Mouse (Mus musculus) CH12.LX (cell line): ENCODE data around the gene Zfp839. TPM values are rescaled to one million over a fixed set of nuclear protein-coding genes. Genes with fewer than 3 reads are reported as not detected.

Experiments used
- DNase-seq: peaks from one replicate; pipeline ENCODE4 v3.0.0-alpha.2; 2013; ENCODE audit errors: extremely low read depth
- H3K27ac ChIP-seq: 2 replicates; pipeline ENCODE4 v1.5.1; 2012; ENCODE audit warnings: low read depth, mild to moderate bottlenecking, control low read depth, moderate library complexity; ENCODE audit not compliant: insufficient read depth
- H3K27me3 ChIP-seq: replicated peaks from 2 replicates; pipeline ENCODE3; 2012; ENCODE audit warnings: inconsistent platforms
- H3K36me3 ChIP-seq, 2 experiments: replicated peaks in 1 of 2; 2 replicates each; pipeline versions ENCODE3 to v1.6.1; 2012; ENCODE audit warnings: inconsistent platforms in 1 of 2, low read length in 1 of 2, mild to moderate bottlenecking in 1 of 2, mixed read lengths in 1 of 2, moderate library complexity in 1 of 2; ENCODE audit not compliant: control insufficient read depth in 1 of 2, insufficient read depth in 1 of 2
- H3K4me1 ChIP-seq, 2 experiments: 2 replicates each; pipeline ENCODE4 v1.6.1; 2012; ENCODE audit warnings: inconsistent platforms in 1 of 2, moderate library complexity in 1 of 2; ENCODE audit not compliant: insufficient read depth in 2 of 2, control insufficient read depth in 1 of 2
- H3K4me2 ChIP-seq: 2 replicates; pipeline ENCODE4 v1.6.1; 2012; ENCODE audit warnings: low read depth, mild to moderate bottlenecking, control low read depth; ENCODE audit not compliant: poor library complexity, insufficient read depth, severe bottlenecking
- H3K4me3 ChIP-seq, 3 experiments: fragments of 150-350 bp in 1 of 3; sonication (generic) in 1 of 3; replicated peaks in 1 of 3; 2 replicates each; pipeline versions ENCODE3 to v1.5.1; 2011 to 2012; ENCODE audit warnings: low read depth in 2 of 3, low read length in 2 of 3, mild to moderate bottlenecking in 2 of 3, moderate library complexity in 2 of 3, control low read depth in 1 of 3, improper control_type of control experiment in 1 of 3, inconsistent platforms in 1 of 3, mixed read lengths in 1 of 3; ENCODE audit not compliant: poor library complexity in 1 of 3
- H3K79me2 ChIP-seq: replicated peaks from 2 replicates; pipeline ENCODE4 v1.6.1; 2012; ENCODE audit warnings: mild to moderate bottlenecking, moderate library complexity; ENCODE audit not compliant: control insufficient read depth, poor library complexity, insufficient read depth, severe bottlenecking; ENCODE audit errors: extremely low read depth
- H3K9ac ChIP-seq: 2 replicates; pipeline ENCODE4 v1.6.1; 2012; ENCODE audit warnings: low read depth, mild to moderate bottlenecking, control low read depth, moderate library complexity; ENCODE audit not compliant: insufficient read depth
- H3K9me3 ChIP-seq: replicated peaks from 2 replicates; pipeline ENCODE3; 2012; ENCODE audit warnings: low read length, inconsistent platforms, mixed read lengths
- BHLHE40 ChIP-seq: IDR thresholded peaks from 2 replicates; pipeline ENCODE4 v1.6.1; 2011; ENCODE audit warnings: mild to moderate bottlenecking, low read depth, low read length, improper control_type of control experiment
- CHD1 ChIP-seq: IDR thresholded peaks from 2 replicates; pipeline ENCODE4 v1.6.1; 2012; ENCODE audit warnings: low read depth, low read length, improper control_type of control experiment, inconsistent platforms
- CHD2 ChIP-seq: IDR thresholded peaks from 2 replicates; pipeline ENCODE4 v1.6.1; 2011; ENCODE audit warnings: low read length, improper control_type of control experiment
- CTCF ChIP-seq, 2 experiments: IDR thresholded peaks in 1 of 2; conservative IDR thresholded peaks in 1 of 2; 2 replicates each; pipeline ENCODE4 v1.5.1; 2011 to 2012; ENCODE audit warnings: low read depth in 2 of 2, low read length in 2 of 2, improper control_type of control experiment in 1 of 2, inconsistent platforms in 1 of 2, mild to moderate bottlenecking in 1 of 2, moderate library complexity in 1 of 2
- E2F4 ChIP-seq: IDR thresholded peaks from 2 replicates; pipeline ENCODE4 v1.6.1; 2011; ENCODE audit warnings: low read depth, low read length, improper control_type of control experiment; ENCODE audit not compliant: insufficient replicate concordance
- ELF1 ChIP-seq: IDR thresholded peaks from 2 replicates; pipeline ENCODE4 v1.6.1; 2014; ENCODE audit warnings: low read depth, mild to moderate bottlenecking, inconsistent platforms, low read length, improper control_type of control experiment
- EP300 ChIP-seq: IDR thresholded peaks from 2 replicates; pipeline ENCODE4 v1.6.1; 2011; ENCODE audit warnings: low read length, improper control_type of control experiment
- ETS1 ChIP-seq: conservative IDR thresholded peaks from 2 replicates; pipeline ENCODE4 v1.6.1; 2012; ENCODE audit warnings: low read depth, mild to moderate bottlenecking, inconsistent platforms, low read length, improper control_type of control experiment, moderate library complexity
- GABPA ChIP-seq: IDR thresholded peaks from 2 replicates; pipeline ENCODE4 v1.6.1; 2012; ENCODE audit warnings: low read depth, low read length, improper control_type of control experiment, inconsistent platforms; ENCODE audit not compliant: insufficient replicate concordance
- HCFC1 ChIP-seq: IDR thresholded peaks from 2 replicates; pipeline ENCODE4 v1.6.1; 2012; ENCODE audit warnings: low read depth, mild to moderate bottlenecking, inconsistent platforms, low read length, improper control_type of control experiment
- IRF4 ChIP-seq: IDR thresholded peaks from 2 replicates; pipeline ENCODE4 v1.6.1; 2014; ENCODE audit warnings: low read depth, mild to moderate bottlenecking, inconsistent platforms, low read length, improper control_type of control experiment
- JUN ChIP-seq: IDR thresholded peaks from 2 replicates; pipeline ENCODE4 v1.6.1; 2011; ENCODE audit warnings: low read depth, mild to moderate bottlenecking, low read length, improper control_type of control experiment, moderate library complexity; ENCODE audit not compliant: insufficient read depth
- JUND ChIP-seq: conservative IDR thresholded peaks from 2 replicates; pipeline ENCODE4 v1.6.1; 2011; ENCODE audit warnings: low read depth, low read length, improper control_type of control experiment
- KAT2A ChIP-seq: IDR thresholded peaks from 2 replicates; pipeline ENCODE4 v1.6.1; 2012; ENCODE audit warnings: low read length, improper control_type of control experiment, inconsistent platforms; ENCODE audit not compliant: insufficient replicate concordance
- MAFK ChIP-seq: IDR thresholded peaks from 2 replicates; pipeline ENCODE4 v1.6.1; 2011; ENCODE audit warnings: low read length, improper control_type of control experiment; ENCODE audit not compliant: insufficient replicate concordance
- MAX ChIP-seq: IDR thresholded peaks from 2 replicates; pipeline ENCODE4 v1.6.1; 2011; ENCODE audit warnings: low read length, improper control_type of control experiment
- MAZ ChIP-seq: IDR thresholded peaks from 2 replicates; pipeline ENCODE4 v1.6.1; 2012; ENCODE audit warnings: low read depth, mild to moderate bottlenecking, inconsistent platforms, low read length, improper control_type of control experiment, moderate library complexity
- MEF2A ChIP-seq: IDR thresholded peaks from 2 replicates; pipeline ENCODE4 v1.6.1; 2014; ENCODE audit warnings: low read depth, mild to moderate bottlenecking, inconsistent platforms, low read length, improper control_type of control experiment, borderline replicate concordance
- MXI1 ChIP-seq: IDR thresholded peaks from 2 replicates; pipeline ENCODE4 v1.6.1; 2011; ENCODE audit warnings: mild to moderate bottlenecking, low read depth, low read length, improper control_type of control experiment
- MYC ChIP-seq: IDR thresholded peaks from 2 replicates; pipeline ENCODE4 v1.6.1; 2011; ENCODE audit warnings: low read depth, mild to moderate bottlenecking, improper control_type of control experiment, low read length
- NELFE ChIP-seq: IDR thresholded peaks from 2 replicates; pipeline ENCODE4 v1.6.1; 2011; ENCODE audit warnings: low read depth, low read length, improper control_type of control experiment
- NRF1 ChIP-seq: IDR thresholded peaks from 2 replicates; pipeline ENCODE4 v1.6.1; 2014; ENCODE audit warnings: low read depth, mild to moderate bottlenecking, inconsistent platforms, low read length, improper control_type of control experiment, moderate library complexity
- PAX5 ChIP-seq: IDR thresholded peaks from 2 replicates; pipeline ENCODE4 v1.6.1; 2012; ENCODE audit warnings: low read length, inconsistent platforms, mixed read lengths
- POLR2A ChIP-seq: IDR thresholded peaks from 2 replicates; pipeline ENCODE4 v1.6.1; 2011; ENCODE audit warnings: low read depth, mild to moderate bottlenecking, improper control_type of control experiment, low read length
- POLR2AphosphoS2 ChIP-seq: IDR thresholded peaks from 2 replicates; pipeline ENCODE4 v1.6.1; 2011; ENCODE audit warnings: low read depth, low read length, improper control_type of control experiment
- RAD21 ChIP-seq: IDR thresholded peaks from 2 replicates; pipeline ENCODE4 v1.6.1; 2011; ENCODE audit warnings: low read depth, mild to moderate bottlenecking, low read length, improper control_type of control experiment, moderate library complexity
- RCOR1 ChIP-seq: conservative IDR thresholded peaks from 2 replicates; pipeline ENCODE4 v1.6.1; 2012; ENCODE audit warnings: low read depth, mild to moderate bottlenecking, inconsistent platforms, low read length, improper control_type of control experiment
- SIN3A ChIP-seq: IDR thresholded peaks from 2 replicates; pipeline ENCODE4 v1.6.1; 2012; ENCODE audit warnings: low read length, improper control_type of control experiment, inconsistent platforms
- SMC3 ChIP-seq: IDR thresholded peaks from 2 replicates; pipeline ENCODE4 v1.6.1; 2011; ENCODE audit warnings: low read depth, low read length, improper control_type of control experiment
- TBP ChIP-seq: conservative IDR thresholded peaks from 2 replicates; pipeline ENCODE4 v1.6.1; 2011; ENCODE audit warnings: low read depth, low read length, improper control_type of control experiment
- TCF12 ChIP-seq: IDR thresholded peaks from 2 replicates; pipeline ENCODE4 v1.6.1; 2014; ENCODE audit warnings: low read depth, mild to moderate bottlenecking, inconsistent platforms, low read length, improper control_type of control experiment
- UBTF ChIP-seq: IDR thresholded peaks from 2 replicates; pipeline ENCODE4 v1.6.1; 2012; ENCODE audit warnings: low read depth, mild to moderate bottlenecking, inconsistent platforms, low read length, improper control_type of control experiment, moderate library complexity
- USF1 ChIP-seq: IDR thresholded peaks from 2 replicates; pipeline ENCODE4 v1.6.1; 2014; ENCODE audit warnings: low read depth, mild to moderate bottlenecking, inconsistent platforms, low read length, improper control_type of control experiment
- USF2 ChIP-seq: conservative IDR thresholded peaks from 2 replicates; pipeline ENCODE4 v1.6.1; 2011; ENCODE audit warnings: low read depth, low read length, improper control_type of control experiment
- ZC3H11A ChIP-seq: IDR thresholded peaks from 2 replicates; pipeline ENCODE4 v1.6.1; 2012; ENCODE audit warnings: low read depth, mild to moderate bottlenecking, inconsistent platforms, low read length, improper control_type of control experiment
- ZKSCAN1 ChIP-seq: IDR thresholded peaks from 2 replicates; pipeline ENCODE4 v1.6.1; 2012; ENCODE audit warnings: low read depth, inconsistent platforms, low read length, improper control_type of control experiment, borderline replicate concordance
- ZMIZ1 ChIP-seq: IDR thresholded peaks from 2 replicates; pipeline ENCODE4 v1.6.1; 2012; ENCODE audit warnings: low read depth, mild to moderate bottlenecking, inconsistent platforms, low read length, improper control_type of control experiment
- ZNF384 ChIP-seq: IDR thresholded peaks from 2 replicates; pipeline ENCODE4 v1.6.1; 2012; ENCODE audit warnings: low read depth, low read length, improper control_type of control experiment, inconsistent platforms
- dilution Hi-C: fragments of 300-500 bp; cut with MboI; formaldehyde crosslinking; loops from 2 replicates; pipeline ENCODE4 v1.14.3; 2020; ENCODE audit warnings: low sequenced_read_pairs; ENCODE audit not compliant: extremely low pct_unique_long_range_greater_than_20kb, extremely low pct_ligation_motif_present
- in situ Hi-C: fragments of 300-500 bp; cut with MboI; formaldehyde crosslinking; loops from 3 replicates; pipeline ENCODE4 v1.14.3; 2019; ENCODE audit warnings: low sequenced_read_pairs, low pct_ligation_motif_present, low pct_unique_long_range_greater_than_20kb, mixed read lengths
- polyA plus RNA-seq: library from polyadenylated mRNA; unstranded; fragments of >175 nt; gene quantifications from 2 replicates; pipeline ENCODE4 v1.2.1, GENCODE M21; 2012; ENCODE audit warnings: low read depth; ENCODE audit not compliant: insufficient read length
- total RNA-seq, 2 experiments: library from RNA; depleted of rRNA; stranded (reverse); fragments of 300-350 nt in 1 of 2; fragments of >200 nt in 1 of 2; gene quantifications; 2 replicates each; pipeline ENCODE4 v1.2.3; 2012 to 2014

Gene Zfp839
- total and polyA plus RNA-seq, 3 experiments = 3.7 to 9.2 (median 7.8) TPM

GRCm38 (mm10) chr12:110813132-110813531, 36.9 kb upstream of the Zfp839 start:
- Histone ChIP-seq H3K27me3 (no peaks in the 10 kb centered on the region), H3K4me3 (peak overlapping the region; percentile 8 to 52 (median 50)), H3K9ac (peak overlapping the region; percentile 23; the same call in 1 of the 2 replicates), H3K9me3 (no peaks in the 10 kb centered on the region), H3K4me2 (peak overlapping the region; percentile 63), H3K36me3 (peaks cover 6 to 36% of the 10 kb centered on the region in 2 experiments), H3K4me1 (peaks cover 12 to 43% of the 10 kb centered on the region in 2 experiments), H3K27ac (peak overlapping the region; percentile 93), H3K79me2 (no peaks in the 10 kb centered on the region)
- DNase-seq = peak; percentile 82
- in situ Hi-C loops (no loop called here), dilution Hi-C loops (no loop called here)
- peak; percentile 67 for TF ChIP-seq CHD2
- 0 out of 2 replicates have a peak, but pooled peaks have one; percentile 47 for TF ChIP-seq KAT2A
- TF ChIP-seq CTCF (conservative IDR thresholded peaks at IDR 0.05 in 1 of 2, IDR thresholded peaks at IDR 0.05 in 1 of 2; ENCODE audit: low read depth in 2 of 2, low read length in 2 of 2) = no peak
- no peak for TF ChIP-seq JUND
- peak; percentile 60 for TF ChIP-seq MEF2A
- TF ChIP-seq SIN3A = peak; percentile 77; the same call in 1 of the 2 replicates
- TF ChIP-seq NRF1 = peak; percentile 30; the same call in 1 of the 2 replicates
- no peak; the same call in 1 of the 2 replicates for TF ChIP-seq JUN
- TF ChIP-seq UBTF = 0 out of 2 replicates have a peak, but pooled peaks have one; percentile 2
- 0 out of 2 replicates have a peak, but pooled peaks have one; percentile 19 for TF ChIP-seq MAFK
- TF ChIP-seq RAD21 = no peak; the same call in 1 of the 2 replicates
- peak; percentile 74 for TF ChIP-seq ELF1
- TF ChIP-seq ZNF384 = no peak
- TF ChIP-seq E2F4 = no peak
- TF ChIP-seq ZC3H11A = no peak
- TF ChIP-seq ZMIZ1 = no peak; the same call in 1 of the 2 replicates
- no peak for TF ChIP-seq GABPA
- TF ChIP-seq BHLHE40 = peak; percentile 84
- TF ChIP-seq MYC = peak; percentile 81
- peak; percentile 96 for TF ChIP-seq IRF4
- TF ChIP-seq POLR2A = peak; percentile 52; the same call in 1 of the 2 replicates
- TF ChIP-seq NELFE = peak; percentile 50
- TF ChIP-seq TCF12 = peak; percentile 88
- no peak for TF ChIP-seq POLR2AphosphoS2
- TF ChIP-seq ZKSCAN1 = no peak
- peak; percentile 88 for TF ChIP-seq EP300
- peak; percentile 92 for TF ChIP-seq MAZ
- no peak; the same call in 1 of the 2 replicates for TF ChIP-seq USF2
- peak; percentile 52; the same call in 1 of the 2 replicates for TF ChIP-seq USF1
- TF ChIP-seq TBP = 0 out of 2 replicates have a peak, but pooled peaks have one; percentile 34
- peak; percentile 82 for TF ChIP-seq ETS1
- no peak for TF ChIP-seq MXI1
- no peak for TF ChIP-seq CHD1
- TF ChIP-seq RCOR1 = peak; percentile 93; the same call in 1 of the 2 replicates
- peak; percentile 41; the same call in 1 of the 2 replicates for TF ChIP-seq HCFC1
- TF ChIP-seq SMC3 = no peak
- no peak for TF ChIP-seq PAX5
- TF ChIP-seq MAX = peak; percentile 95
